Mouse (Mus musculus): ENCODE results near the gene D930020B18Rik. TPM values are rescaled to one million over a fixed set of nuclear protein-coding genes. Genes with fewer than 3 reads are reported as not detected.
A peak's percentile ranks its signal among the peaks of the same experiment; 100 is the strongest.

D930020B18Rik gene
- polyA plus RNA-seq, 1 experiment from 2014 or later, result 0.42 TPM

- Histone ChIP-seq H3K36me3 (peaks cover 43% of the 10 kb centered on the region), H3K4me1 (peaks cover 12% of the 10 kb centered on the region), H3K4me2 (no peak overlapping the region), H3K9me3 (replicated peaks) (no peaks in the 10 kb centered on the region), H3K27ac (no peak overlapping the region), H3K27me3 (no peaks in the 10 kb centered on the region), H3K4me3 (replicated peaks) (no peak overlapping the region), H3K9ac (no peak overlapping the region)
- 84% methylated on average over 7 of the region's 7 CpGs for WGBS
- ATAC-seq (replicated peaks; ENCODE audit: low FRiP score), result no peak
Observed at GRCm38 (mm10) chr10:121623670-121624069, 17.7 kb upstream of the D930020B18Rik start.

GRCm38 (mm10) chr10:121625006-121625405 lies 16.4 kb upstream of the D930020B18Rik start:
- Histone ChIP-seq H3K4me1 (peaks cover 12% of the 10 kb centered on the region), H3K4me2 (peak overlapping the region; percentile 76), H3K4me3 (replicated peaks) (peak overlapping the region; percentile 82), H3K27me3 (no peaks in the 10 kb centered on the region), H3K9ac (peak overlapping the region; percentile 75), H3K36me3 (peaks cover 31% of the 10 kb centered on the region), H3K27ac (0 out of 2 replicates have a peak overlapping the region, but pooled peaks have one; percentile 95), H3K9me3 (replicated peaks) (no peaks in the 10 kb centered on the region)
- ATAC-seq (replicated peaks; ENCODE audit: low FRiP score), result no peak
- WGBS, result 15% methylated on average over 9 of the region's 9 CpGs

GRCm38 (mm10) chr10:121625407-121626185 lies 15.8 kb upstream of the D930020B18Rik start:
- H3K9me3 ChIP-seq (replicated peaks), result no peaks in the 10 kb centered on the region
- no peak for ATAC-seq (replicated peaks; ENCODE audit: low FRiP score)
- H3K4me2 ChIP-seq, result peak overlapping the region; percentile 76
- under 1% methylated on average over 39 of the region's 41 CpGs for WGBS
- no peaks in the 10 kb centered on the region for H3K27me3 ChIP-seq
- H3K4me3 ChIP-seq (replicated peaks), result peak overlapping the region; percentile 82
- H3K27ac ChIP-seq, result peak overlapping the region; percentile 95
- H3K4me1 ChIP-seq, result peaks cover 12% of the 10 kb centered on the region
- H3K9ac ChIP-seq, result peak overlapping the region; percentile 75
- peaks cover 25% of the 10 kb centered on the region for H3K36me3 ChIP-seq

GRCm38 (mm10) chr10:121626186-121626882 lies 15.1 kb upstream of the D930020B18Rik start, which contains the start of gene Xpot:
Gene Xpot, minus strand, starts transcription at chr10:121626332.
- Histone ChIP-seq H3K27ac (peak within 1 kb of the TSS; percentile 95), H3K9me3 (replicated peaks) (no peaks in the 10 kb centered on the region), H3K27me3 (no peaks in the 10 kb centered on the region), H3K4me2 (peak within 1 kb of the TSS; percentile 76), H3K4me3 (replicated peaks) (peak within 1 kb of the TSS; percentile 82), H3K9ac (peak within 1 kb of the TSS; percentile 75), H3K36me3 (peaks cover 18% of the 10 kb centered on the region), H3K4me1 (peaks cover 12% of the 10 kb centered on the region)
- peak; percentile 100 for ATAC-seq (replicated peaks; ENCODE audit: low FRiP score)
- under 1% methylated on average over 70 of the region's 70 CpGs for WGBS

- Histone ChIP-seq H3K4me2 (peak overlapping the region; percentile 76), H3K27me3 (no peaks in the 10 kb centered on the region), H3K9me3 (replicated peaks) (no peaks in the 10 kb centered on the region), H3K36me3 (peaks cover 8% of the 10 kb centered on the region), H3K4me1 (peaks cover 12% of the 10 kb centered on the region), H3K4me3 (replicated peaks) (0 out of 2 replicates have a peak overlapping the region, but pooled peaks have one; percentile 82), H3K27ac (no peak overlapping the region), H3K9ac (no peak overlapping the region)
- ATAC-seq (replicated peaks; ENCODE audit: low FRiP score), result no peak
- 89% methylated on average over 10 of the region's 10 CpGs for WGBS
Observed at GRCm38 (mm10) chr10:121627216-121627852, 14.1 kb upstream of the D930020B18Rik start.

- H3K4me2 ChIP-seq, result no peak overlapping the region
- 93% methylated on average over 6 of the region's 6 CpGs for WGBS
Observed at GRCm38 (mm10) chr10:121628561-121629040, 12.8 kb upstream of the D930020B18Rik start.

GRCm38 (mm10) chr10:121634159-121634558 lies 7.2 kb upstream of the D930020B18Rik start:
- no peak for ATAC-seq (replicated peaks; ENCODE audit: low FRiP score)
- 74% methylated on average over 1 of the region's 1 CpGs for WGBS

More at GRCm38 (mm10) chr10:121628561-121629040, 12.8 kb upstream of the D930020B18Rik start:
- Histone ChIP-seq H3K9me3 (replicated peaks) (no peaks in the 10 kb centered on the region), H3K4me3 (replicated peaks) (no peak overlapping the region), H3K27ac (no peak overlapping the region), H3K9ac (no peak overlapping the region), H3K27me3 (no peaks in the 10 kb centered on the region), H3K36me3 (no peaks in the 10 kb centered on the region), H3K4me1 (peaks cover 11% of the 10 kb centered on the region)
- ATAC-seq (replicated peaks; ENCODE audit: low FRiP score), result no peak

GRCm38 (mm10) chr10:121636276-121636675 lies 5.1 kb upstream of the D930020B18Rik start:
- no peaks in the 10 kb centered on the region for H3K36me3 ChIP-seq
- H3K9me3 ChIP-seq (replicated peaks), result no peaks in the 10 kb centered on the region
- 89% methylated on average over 6 of the region's 6 CpGs for WGBS
- H3K27ac ChIP-seq, result no peak overlapping the region
- H3K4me1 ChIP-seq, result peaks cover 6% of the 10 kb centered on the region
- H3K9ac ChIP-seq, result no peak overlapping the region
- H3K4me3 ChIP-seq (replicated peaks), result no peak overlapping the region
- H3K27me3 ChIP-seq, result peaks cover 17% of the 10 kb centered on the region
- ATAC-seq (replicated peaks; ENCODE audit: low FRiP score), result no peak
- H3K4me2 ChIP-seq, result no peak overlapping the region

More at GRCm38 (mm10) chr10:121634159-121634558, 7.2 kb upstream of the D930020B18Rik start:
- no peak overlapping the region for H3K27ac ChIP-seq
- no peak overlapping the region for H3K9ac ChIP-seq
- H3K4me3 ChIP-seq (replicated peaks), result no peak overlapping the region
- H3K4me2 ChIP-seq, result no peak overlapping the region
- no peaks in the 10 kb centered on the region for H3K27me3 ChIP-seq
- H3K36me3 ChIP-seq, result no peaks in the 10 kb centered on the region
- no peaks in the 10 kb centered on the region for H3K4me1 ChIP-seq
- no peaks in the 10 kb centered on the region for H3K9me3 ChIP-seq (replicated peaks)

GRCm38 (mm10) chr10:121639573-121639972 lies 1.8 kb upstream of the D930020B18Rik start:
- Histone ChIP-seq H3K4me3 (replicated peaks) (no peak overlapping the region), H3K36me3 (no peaks in the 10 kb centered on the region), H3K27me3 (peaks cover 44% of the 10 kb centered on the region), H3K4me1 (peaks cover 18% of the 10 kb centered on the region), H3K4me2 (no peak overlapping the region), H3K9me3 (replicated peaks) (no peaks in the 10 kb centered on the region), H3K9ac (no peak overlapping the region), H3K27ac (no peak overlapping the region)
- WGBS, result 83% methylated on average over 5 of the region's 5 CpGs
- ATAC-seq (replicated peaks; ENCODE audit: low FRiP score), result no peak

- H3K4me1 ChIP-seq, result peaks cover 18% of the 10 kb centered on the region
- no peaks in the 10 kb centered on the region for H3K9me3 ChIP-seq (replicated peaks)
- no peak overlapping the region for H3K9ac ChIP-seq
- peak overlapping the region; percentile 100 for H3K4me2 ChIP-seq
- H3K4me3 ChIP-seq (replicated peaks), result no peak overlapping the region
- H3K27ac ChIP-seq, result no peak overlapping the region
- no peaks in the 10 kb centered on the region for H3K36me3 ChIP-seq
- WGBS, result 56% methylated on average over 6 of the region's 6 CpGs
- ATAC-seq (replicated peaks; ENCODE audit: low FRiP score), result peak; percentile 71; the same call in 1 of the 2 replicates
- peaks cover 44% of the 10 kb centered on the region for H3K27me3 ChIP-seq
Observed at GRCm38 (mm10) chr10:121640150-121640930, 1.0 kb upstream of the D930020B18Rik start.

- H3K36me3 ChIP-seq, result no peaks in the 10 kb centered on the region
- H3K4me1 ChIP-seq, result peaks cover 18% of the 10 kb centered on the region
- peak overlapping the region; percentile 100 for H3K4me2 ChIP-seq
- no peak overlapping the region for H3K27ac ChIP-seq
- no peak for ATAC-seq (replicated peaks; ENCODE audit: low FRiP score)
- peak overlapping the region; percentile 61 for H3K4me3 ChIP-seq (replicated peaks)
- H3K9me3 ChIP-seq (replicated peaks), result no peaks in the 10 kb centered on the region
- WGBS, result 11% methylated on average over 10 of the region's 10 CpGs
- H3K9ac ChIP-seq, result peak overlapping the region; percentile 50; the same call in 1 of the 2 replicates
- peaks cover 44% of the 10 kb centered on the region for H3K27me3 ChIP-seq
Observed at GRCm38 (mm10) chr10:121640944-121641271, 480 bp upstream of the D930020B18Rik start.
